Mouse (Mus musculus): ENCODE data around the gene Rufy3.

GRCm38 (mm10) chr5:88684226-88684625 lies 119.4 kb downstream of the Rufy3 start:
- no peak for TF ChIP-seq CHD2 (IDR thresholded peaks at IDR 0.05; ENCODE audit: low read depth, low read length)
- no peak for TF ChIP-seq ZC3H11A (IDR thresholded peaks at IDR 0.05; ENCODE audit: borderline replicate concordance, low read depth, low read length)
- TF ChIP-seq HCFC1 (IDR thresholded peaks at IDR 0.05; ENCODE audit: borderline replicate concordance, insufficient read depth, low read length): no peak
- TF ChIP-seq ZNF384 (IDR thresholded peaks at IDR 0.05; ENCODE audit: low read depth, low read length): no peak
- TF ChIP-seq MAFK (IDR thresholded peaks at IDR 0.05; ENCODE audit: insufficient read depth, low read depth, low read length): no peak

Measured in ES-E14 (cell line).